Mouse (Mus musculus) ovary, postnatal 10 days (tissue): ENCODE measurements around the gene Slc37a1.

Experiments used
- DNase-seq: peaks from one replicate; pipeline ENCODE4 v3.0.0; 2022; ENCODE audit warnings: low spot score

Gene Slc37a1

GRCm38 (mm10) chr17:31286492-31286891 lies at the start of gene Slc37a1:
Slc37a1 (plus strand) TSS chr17:31286792.
- no peak for DNase-seq

GRCm38 (mm10) chr17:31238234-31239020 lies 48.2 kb upstream of the Slc37a1 start:
- no peak for DNase-seq

GRCm38 (mm10) chr17:31241156-31241555 lies 45.4 kb upstream of the Slc37a1 start:
- no peak for DNase-seq

GRCm38 (mm10) chr17:31242764-31243163 lies 43.8 kb upstream of the Slc37a1 start:
- no peak for DNase-seq

GRCm38 (mm10) chr17:31245321-31245720 lies 41.3 kb upstream of the Slc37a1 start:
- no peak for DNase-seq

- no peak for DNase-seq
Observed at GRCm38 (mm10) chr17:31247144-31247543, 39.4 kb upstream of the Slc37a1 start.

GRCm38 (mm10) chr17:31253951-31254350 lies 32.6 kb upstream of the Slc37a1 start:
- DNase-seq: no peak

GRCm38 (mm10) chr17:31254463-31254931 lies 32.1 kb upstream of the Slc37a1 start:
- peak; percentile 59 for DNase-seq

GRCm38 (mm10) chr17:31257149-31257548 lies 29.4 kb upstream of the Slc37a1 start:
- no peak for DNase-seq

- no peak for DNase-seq
Observed at GRCm38 (mm10) chr17:31257898-31258297, 28.7 kb upstream of the Slc37a1 start.

- DNase-seq: no peak
Observed at GRCm38 (mm10) chr17:31258310-31258865, 28.2 kb upstream of the Slc37a1 start.

GRCm38 (mm10) chr17:31259145-31259544 lies 27.4 kb upstream of the Slc37a1 start:
- no peak for DNase-seq

GRCm38 (mm10) chr17:31259825-31260224 lies 26.8 kb upstream of the Slc37a1 start:
- DNase-seq: no peak

- DNase-seq: no peak
Observed at GRCm38 (mm10) chr17:31260430-31260829, 26.2 kb upstream of the Slc37a1 start.

GRCm38 (mm10) chr17:31261352-31261751 lies 25.2 kb upstream of the Slc37a1 start:
- DNase-seq: no peak

- DNase-seq: no peak
Observed at GRCm38 (mm10) chr17:31262715-31263114, 23.9 kb upstream of the Slc37a1 start.

GRCm38 (mm10) chr17:31263770-31264169 lies 22.8 kb upstream of the Slc37a1 start:
- no peak for DNase-seq

- DNase-seq: no peak
Observed at GRCm38 (mm10) chr17:31264372-31264771, 22.2 kb upstream of the Slc37a1 start.

GRCm38 (mm10) chr17:31265171-31265572 lies 21.4 kb upstream of the Slc37a1 start:
- no peak for DNase-seq

GRCm38 (mm10) chr17:31265831-31266230 lies 20.8 kb upstream of the Slc37a1 start:
- no peak for DNase-seq

- no peak for DNase-seq
Observed at GRCm38 (mm10) chr17:31266321-31266950, 20.2 kb upstream of the Slc37a1 start.

GRCm38 (mm10) chr17:31267138-31267537 lies 19.5 kb upstream of the Slc37a1 start:
- DNase-seq: no peak

GRCm38 (mm10) chr17:31267603-31268002 lies 19.0 kb upstream of the Slc37a1 start:
- no peak for DNase-seq
